Mouse (Mus musculus) liver, embryonic 11.5 days (tissue): Measurements from ENCODE around the gene Pigv. TPM values are rescaled to one million over a fixed set of nuclear protein-coding genes. Genes with fewer than 3 reads are reported as not detected.

Source experiments
- ATAC-seq: fragments of 200-750 bp; cut with Nextera tagmentation; replicated peaks from 2 replicates; pipeline ENCODE4 v1.8.0; 2017; ENCODE audit warnings: moderate number of reproducible peaks, mild to moderate bottlenecking, moderate TSS enrichment, moderate library complexity; ENCODE audit not compliant: low FRiP score
- DNase-seq: peaks from one replicate; pipeline ENCODE4 v3.0.0-alpha.2; 2017; ENCODE audit warnings: low spot score
- H3K27ac ChIP-seq: fragments of 300-500 bp; sonication (generic); 2 replicates; pipeline ENCODE4 v1.5.1; 2014; ENCODE audit warnings: mild to moderate bottlenecking, low read depth, low read length, control low read depth
- H3K27me3 ChIP-seq: fragments of 300-500 bp; sonication (generic); replicated peaks from 2 replicates; pipeline ENCODE4 v1.6.1; 2014; ENCODE audit warnings: low read length, mixed read lengths; ENCODE audit not compliant: control insufficient read depth, insufficient read depth
- H3K36me3 ChIP-seq: fragments of 300-500 bp; sonication (generic); 2 replicates; pipeline ENCODE4 v1.6.1; 2014; ENCODE audit warnings: mild to moderate bottlenecking, low read length, moderate library complexity, mixed read lengths; ENCODE audit not compliant: control insufficient read depth, insufficient read depth
- H3K4me1 ChIP-seq: fragments of 300-500 bp; sonication (generic); replicated peaks from 2 replicates; pipeline ENCODE4 v1.6.1; 2014; ENCODE audit warnings: low read length, mixed read lengths; ENCODE audit not compliant: control insufficient read depth, insufficient read depth
- H3K4me2 ChIP-seq: fragments of 300-500 bp; sonication (generic); 2 replicates; pipeline ENCODE4 v1.6.1; 2014; ENCODE audit warnings: mild to moderate bottlenecking, control low read depth, moderate library complexity
- H3K4me3 ChIP-seq: fragments of 300-500 bp; sonication (generic); 2 replicates; pipeline ENCODE4 v1.5.1; 2014; ENCODE audit warnings: low read depth, low read length, control low read depth
- H3K9ac ChIP-seq: fragments of 300-500 bp; sonication (generic); 2 replicates; pipeline ENCODE4 v1.6.1; 2014; ENCODE audit warnings: low read depth, low read length, control low read depth
- H3K9me3 ChIP-seq: fragments of 300-500 bp; sonication (generic); 2 replicates; pipeline ENCODE4 v1.6.1; 2016; ENCODE audit warnings: low read length, inconsistent platforms, mixed read lengths; ENCODE audit not compliant: control insufficient read depth
- WGBS: fragments of 180-500 bp; shearing (Covaris S2); extraction: QIAGEN DNeasy Blood & Tissue Kit; methylation state at CpG from one replicate; pipeline ENCODE4 v1.1.7; 2014; 5-methylcytosine and 5-hydroxymethylcytosine counted together
- polyA plus RNA-seq: library from polyadenylated mRNA; unstranded; fragments of >200 nt; fragmentation: Nextera tagmentation; extraction: Ambion mirVana; gene quantifications from 2 replicates; pipeline ENCODE4 v1.2.1, GENCODE M21; 2014

Pigv gene
- polyA plus RNA-seq, 1 experiment from 2014 or later = 15.0 TPM

- ATAC-seq = no peak
Observed at GRCm38 (mm10) chr4:133619473-133620136, 52.8 kb downstream of the Pigv start.

GRCm38 (mm10) chr4:133617936-133618335 lies 54.5 kb downstream of the Pigv start:
- H3K4me1 ChIP-seq = 0 out of 2 replicates have a peak, but pooled peaks cover 3% of the 10 kb centered on the region
- ATAC-seq (no peak), DNase-seq (no peak)
- no peak overlapping the region for H3K4me3 ChIP-seq
- no peak overlapping the region for H3K4me2 ChIP-seq
- WGBS = 91% methylated on average over 11 of the region's 11 CpGs
- H3K9ac ChIP-seq = no peak overlapping the region
- H3K27ac ChIP-seq = no peak overlapping the region; the same call in 1 of the 2 replicates
- no peaks in the 10 kb centered on the region for H3K27me3 ChIP-seq
- peaks cover 6% of the 10 kb centered on the region for H3K36me3 ChIP-seq
- H3K9me3 ChIP-seq = no peaks in the 10 kb centered on the region

More at GRCm38 (mm10) chr4:133619473-133620136, 52.8 kb downstream of the Pigv start:
- Histone ChIP-seq H3K36me3 (0 out of 2 replicates have a peak, but pooled peaks cover 2% of the 10 kb centered on the region), H3K27me3 (no peaks in the 10 kb centered on the region), H3K4me3 (no peak overlapping the region), H3K9me3 (no peaks in the 10 kb centered on the region), H3K9ac (no peak overlapping the region), H3K4me1 (peaks cover 7% of the 10 kb centered on the region; the same call in 1 of the 2 replicates), H3K4me2 (no peak overlapping the region), H3K27ac (no peak overlapping the region)
- no peak for DNase-seq
- WGBS = 62% methylated on average over 4 of the region's 4 CpGs

GRCm38 (mm10) chr4:133615416-133615815 lies 57.0 kb downstream of the Pigv start:
- H3K27me3 ChIP-seq = no peaks in the 10 kb centered on the region
- H3K9me3 ChIP-seq = 0 out of 2 replicates have a peak, but pooled peaks cover 3% of the 10 kb centered on the region
- ATAC-seq = no peak
- H3K36me3 ChIP-seq = peaks cover 17% of the 10 kb centered on the region
- H3K27ac ChIP-seq = no peak overlapping the region
- no peaks in the 10 kb centered on the region for H3K4me1 ChIP-seq
- 62% methylated on average over 10 of the region's 10 CpGs for WGBS
- H3K4me3 ChIP-seq = no peak overlapping the region
- no peak overlapping the region for H3K9ac ChIP-seq
- no peak for DNase-seq
- H3K4me2 ChIP-seq = no peak overlapping the region

- ATAC-seq = no peak
- no peak overlapping the region for H3K4me3 ChIP-seq
- H3K4me2 ChIP-seq = no peak overlapping the region
- H3K4me1 ChIP-seq = no peaks in the 10 kb centered on the region
- no peak overlapping the region for H3K9ac ChIP-seq
- DNase-seq = no peak
- H3K27ac ChIP-seq = no peak overlapping the region
- 90% methylated on average over 8 of the region's 8 CpGs for WGBS
- H3K9me3 ChIP-seq = 0 out of 2 replicates have a peak, but pooled peaks cover 3% of the 10 kb centered on the region
- H3K27me3 ChIP-seq = no peaks in the 10 kb centered on the region
- H3K36me3 ChIP-seq = peaks cover 17% of the 10 kb centered on the region
Observed at GRCm38 (mm10) chr4:133614274-133614761, 58.1 kb downstream of the Pigv start.

- no peak overlapping the region for H3K9ac ChIP-seq
- no peak for ATAC-seq
- no peaks in the 10 kb centered on the region for H3K4me1 ChIP-seq
- no peak overlapping the region for H3K4me3 ChIP-seq
- no peak for DNase-seq
- H3K36me3 ChIP-seq = peaks cover 17% of the 10 kb centered on the region
- no peaks in the 10 kb centered on the region for H3K27me3 ChIP-seq
- H3K27ac ChIP-seq = no peak overlapping the region
- H3K9me3 ChIP-seq = 0 out of 2 replicates have a peak, but pooled peaks cover 3% of the 10 kb centered on the region
- 84% methylated on average over 4 of the region's 4 CpGs for WGBS
- H3K4me2 ChIP-seq = no peak overlapping the region
Observed at GRCm38 (mm10) chr4:133613867-133614266, 58.6 kb downstream of the Pigv start.

- Histone ChIP-seq H3K27me3 (no peaks in the 10 kb centered on the region), H3K9me3 (0 out of 2 replicates have a peak, but pooled peaks cover 3% of the 10 kb centered on the region), H3K4me3 (no peak overlapping the region), H3K9ac (no peak overlapping the region), H3K4me2 (no peak overlapping the region), H3K36me3 (peaks cover 17% of the 10 kb centered on the region), H3K4me1 (no peaks in the 10 kb centered on the region), H3K27ac (no peak overlapping the region)
- 91% methylated on average over 8 of the region's 8 CpGs for WGBS
- DNase-seq = no peak
- no peak for ATAC-seq
Observed at GRCm38 (mm10) chr4:133613026-133613425, 59.4 kb downstream of the Pigv start.

- Histone ChIP-seq H3K4me2 (no peak overlapping the region), H3K27me3 (no peaks in the 10 kb centered on the region), H3K4me3 (no peak overlapping the region), H3K9ac (no peak overlapping the region), H3K27ac (no peak overlapping the region), H3K4me1 (no peaks in the 10 kb centered on the region), H3K36me3 (peaks cover 17% of the 10 kb centered on the region), H3K9me3 (0 out of 2 replicates have a peak, but pooled peaks cover 3% of the 10 kb centered on the region)
- ATAC-seq (no peak), DNase-seq (no peak)
- 91% methylated on average over 7 of the region's 7 CpGs for WGBS
Observed at GRCm38 (mm10) chr4:133612416-133612815, 60.0 kb downstream of the Pigv start.

- no peak overlapping the region for H3K9ac ChIP-seq
- DNase-seq (no peak), ATAC-seq (no peak)
- 0 out of 2 replicates have a peak, but pooled peaks cover 3% of the 10 kb centered on the region for H3K9me3 ChIP-seq
- H3K27ac ChIP-seq = no peak overlapping the region
- no peak overlapping the region for H3K4me3 ChIP-seq
- 96% methylated on average over 5 of the region's 5 CpGs for WGBS
- H3K27me3 ChIP-seq = no peaks in the 10 kb centered on the region
- H3K4me2 ChIP-seq = no peak overlapping the region
- peaks cover 17% of the 10 kb centered on the region for H3K36me3 ChIP-seq
- H3K4me1 ChIP-seq = no peaks in the 10 kb centered on the region
Observed at GRCm38 (mm10) chr4:133611815-133612214, 60.6 kb downstream of the Pigv start.
